Mouse (Mus musculus) lung, postnatal 0 days (tissue): ENCODE results near the gene Synpo2l.

Experiments
- CTCF ChIP-seq: IDR thresholded peaks from 2 replicates; pipeline ENCODE4 v1.5.1; 2016; ENCODE audit warnings: antibody characterized with exemption, mild to moderate bottlenecking
- EP300 ChIP-seq: IDR thresholded peaks from 2 replicates; pipeline ENCODE4 v1.6.1; 2016; ENCODE audit warnings: antibody characterized with exemption, mild to moderate bottlenecking, control low read depth

DNA sequence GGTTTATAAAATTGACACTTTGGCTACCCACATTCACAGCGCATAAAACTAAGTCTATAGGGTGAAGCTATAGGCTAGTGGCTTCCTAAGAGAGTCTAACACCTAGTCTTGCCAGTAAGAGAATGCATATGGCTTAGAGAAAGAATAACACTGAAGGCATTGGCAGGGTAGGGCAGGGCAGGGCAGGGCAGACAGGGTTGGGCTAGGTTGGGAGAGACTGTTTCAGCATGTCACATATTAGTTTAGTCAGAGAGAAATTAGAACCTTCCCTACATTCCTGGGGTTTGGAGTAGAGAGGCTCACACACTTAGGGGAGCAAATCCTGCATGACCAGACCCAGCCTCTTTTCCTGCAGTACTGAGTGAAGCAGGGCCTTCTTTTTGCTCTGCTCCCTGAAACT, 685 bp downstream of the Synpo2l start:
- TF ChIP-seq CTCF (no peak), EP300 (no peak)
